Mouse (Mus musculus) hindbrain, embryonic 16.5 days (tissue): Measurements from ENCODE around the gene H2-DMb1. TPM values are rescaled to one million over a fixed set of nuclear protein-coding genes. Genes with fewer than 3 reads are reported as not detected.

Experiments
- ATAC-seq: fragments of 200-750 bp; cut with Nextera tagmentation; 2 replicates; pipeline ENCODE4 v1.8.0; 2017; ENCODE audit warnings: moderate TSS enrichment, moderate library complexity
- H3K27ac ChIP-seq: fragments of 300-500 bp; sonication (generic); 2 replicates; pipeline ENCODE4 v1.5.1; 2014; ENCODE audit warnings: low read depth, mild to moderate bottlenecking, control low read depth, low read length, moderate library complexity
- H3K27me3 ChIP-seq: fragments of 300-500 bp; sonication (generic); replicated peaks from 2 replicates; pipeline ENCODE4 v1.6.1; 2014; ENCODE audit warnings: low read length; ENCODE audit not compliant: control insufficient read depth, insufficient read depth
- H3K36me3 ChIP-seq: fragments of 300-500 bp; sonication (generic); 2 replicates; pipeline ENCODE4 v1.6.1; 2014; ENCODE audit warnings: mild to moderate bottlenecking, low read length, moderate library complexity, mixed read lengths; ENCODE audit not compliant: control insufficient read depth, insufficient read depth
- H3K4me1 ChIP-seq: fragments of 300-500 bp; sonication (generic); 2 replicates; pipeline ENCODE4 v1.6.1; 2014; ENCODE audit warnings: low read depth, low read length; ENCODE audit not compliant: control insufficient read depth, insufficient read depth
- H3K4me2 ChIP-seq: fragments of 300-500 bp; sonication (generic); 2 replicates; pipeline ENCODE4 v1.6.1; 2014; ENCODE audit warnings: mild to moderate bottlenecking, low read length, control low read depth, moderate library complexity
- H3K4me3 ChIP-seq: fragments of 300-500 bp; sonication (generic); 2 replicates; pipeline ENCODE4 v1.5.1; 2014; ENCODE audit warnings: mild to moderate bottlenecking, low read length, control low read depth, moderate library complexity
- H3K9ac ChIP-seq: fragments of 300-500 bp; sonication (generic); 2 replicates; pipeline ENCODE4 v1.6.1; 2014; ENCODE audit warnings: low read depth, mild to moderate bottlenecking, control low read depth, low read length, moderate library complexity
- H3K9me3 ChIP-seq: fragments of 300-500 bp; sonication (generic); 2 replicates; pipeline ENCODE4 v1.6.1; 2014; ENCODE audit warnings: mild to moderate bottlenecking, low read length, moderate library complexity; ENCODE audit not compliant: control insufficient read depth
- WGBS: fragments of 180-500 bp; shearing (Covaris S2); extraction: QIAGEN DNeasy Blood & Tissue Kit; methylation state at CpG from one replicate; pipeline ENCODE4 v1.1.7; 2014; 5-methylcytosine and 5-hydroxymethylcytosine counted together
- polyA plus RNA-seq: library from polyadenylated mRNA; unstranded; fragments of >200 nt; fragmentation: Nextera tagmentation; extraction: Ambion mirVana; gene quantifications from 2 replicates; pipeline ENCODE4 v1.2.1, GENCODE M21; 2015

Gene H2-DMb1
- polyA plus RNA-seq, 1 experiment from 2014 or later, result 0.68 TPM

DNA sequence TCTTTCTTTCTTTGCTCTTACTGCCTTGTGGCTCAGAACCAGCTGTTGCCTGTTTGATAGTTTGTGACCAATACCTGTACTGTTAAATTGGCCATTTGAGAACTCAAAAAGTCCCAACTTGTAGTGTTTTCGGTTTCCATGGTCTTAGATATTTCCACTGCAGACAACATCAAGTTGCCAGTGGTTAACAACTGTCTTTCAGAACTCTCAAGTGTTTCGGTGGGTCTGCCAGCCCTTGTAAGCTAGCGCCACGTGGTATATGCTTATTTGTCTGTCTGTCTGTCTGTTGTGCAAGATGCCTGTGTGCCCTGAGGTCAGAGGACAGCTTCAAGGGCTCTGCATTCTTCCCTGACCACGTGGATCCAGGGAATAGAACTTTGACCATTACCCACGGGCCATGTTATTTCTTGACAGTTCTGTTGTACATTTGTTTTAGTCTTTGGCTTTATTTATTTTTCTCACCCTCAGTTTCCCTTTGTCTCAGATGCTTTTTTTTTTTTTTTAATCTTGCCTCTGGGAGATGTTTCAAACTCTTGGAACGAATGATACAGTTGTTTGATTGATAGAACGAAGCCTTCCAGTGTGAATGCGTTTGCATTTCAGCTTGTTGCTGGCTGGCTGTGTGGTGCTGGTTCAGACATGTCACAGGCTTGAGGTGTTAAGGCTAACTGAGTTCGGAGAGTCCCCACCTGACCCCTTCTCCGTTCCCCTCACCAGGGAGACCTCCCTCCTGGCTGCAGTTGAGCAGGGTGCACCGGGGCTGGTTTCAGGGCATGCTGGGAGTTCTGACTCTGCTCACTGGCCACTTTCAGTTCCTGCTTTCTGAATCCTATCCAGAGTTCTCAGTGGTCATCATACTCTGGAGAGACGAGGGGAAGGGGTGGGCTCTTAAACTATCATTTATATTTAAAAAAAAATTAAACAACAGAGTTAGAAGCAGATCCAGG is 27.3 kb downstream of the H2-DMb1 start:
- 75% methylated on average over 13 of the region's 13 CpGs for WGBS
- H3K4me3 ChIP-seq, result no peak overlapping the region
- ATAC-seq, result no peak

DNA sequence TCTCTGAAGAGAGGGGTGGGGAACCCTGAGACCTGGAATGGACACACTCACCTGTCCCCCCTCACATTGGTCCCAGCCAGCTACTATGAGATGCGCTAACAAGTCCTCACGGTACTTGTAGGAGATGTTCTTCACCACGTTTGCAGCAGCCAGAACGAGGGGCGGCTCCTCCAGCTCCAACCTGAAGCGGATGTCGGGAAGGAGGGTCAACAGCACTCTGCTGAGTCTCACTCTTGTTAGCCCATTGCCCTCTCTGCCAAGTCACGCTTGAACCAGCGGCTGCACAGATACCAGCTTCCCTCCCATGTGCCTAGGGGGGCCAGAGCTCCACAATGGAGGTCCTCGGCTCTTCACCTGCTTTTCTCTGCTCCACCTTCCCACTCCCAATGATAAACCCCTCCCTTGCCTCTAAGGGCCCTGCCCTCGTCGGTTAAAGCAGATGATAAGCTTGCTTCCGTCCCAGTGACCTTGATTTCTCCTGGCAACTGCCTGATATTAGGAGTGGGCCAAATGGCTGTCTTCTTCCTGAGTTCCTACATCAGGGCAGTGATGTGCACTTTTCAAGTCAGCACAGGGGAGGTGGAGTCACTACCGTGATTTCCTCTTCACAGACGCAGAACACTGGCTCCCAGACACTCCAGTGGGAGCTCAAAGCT is 30.8 kb downstream of the H2-DMb1 start:
- Histone ChIP-seq H3K36me3 (no peaks in the 10 kb centered on the region), H3K27me3 (peaks cover 20% of the 10 kb centered on the region), H3K9me3 (no peaks in the 10 kb centered on the region), H3K27ac (no peak overlapping the region), H3K4me2 (no peak overlapping the region), H3K4me1 (peaks cover 12% of the 10 kb centered on the region), H3K4me3 (no peak overlapping the region), H3K9ac (no peak overlapping the region)
- 83% methylated on average over 15 of the region's 15 CpGs for whole genome bisulfite sequencing
- no peak for ATAC-seq

More for the DNA sequence above, 27.3 kb downstream of the H2-DMb1 start:
- Histone ChIP-seq H3K4me2 (no peak overlapping the region), H3K9ac (no peak overlapping the region), H3K36me3 (no peaks in the 10 kb centered on the region), H3K9me3 (no peaks in the 10 kb centered on the region; the same call in none of the 2 replicates), H3K27ac (no peak overlapping the region), H3K27me3 (0 out of 2 replicates have a peak, but pooled peaks cover 2% of the 10 kb centered on the region), H3K4me1 (no peaks in the 10 kb centered on the region)

DNA sequence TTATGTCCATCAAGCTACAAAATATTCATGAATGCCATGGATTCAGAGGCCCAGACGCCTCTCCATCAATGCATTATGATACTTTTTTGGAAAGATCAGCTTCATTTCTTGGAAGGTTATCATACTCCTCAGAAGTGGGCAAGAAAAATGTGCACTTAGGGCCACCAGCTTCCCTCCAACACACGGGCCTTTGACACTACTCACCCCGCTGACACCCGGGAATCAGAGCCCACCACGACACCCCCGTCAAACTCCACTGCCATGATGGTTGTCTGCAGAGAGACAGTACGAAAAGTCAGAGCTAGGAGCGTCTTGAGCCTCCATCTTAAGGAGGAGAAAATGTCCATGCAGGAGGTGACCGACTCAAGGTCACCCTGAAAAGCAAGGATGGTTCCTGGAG is 32.7 kb downstream of the H2-DMb1 start:
- 92% methylated on average over 9 of the region's 9 CpGs for WGBS
- no peak overlapping the region for H3K4me3 ChIP-seq
- no peaks in the 10 kb centered on the region for H3K36me3 ChIP-seq
- H3K4me2 ChIP-seq, result no peak overlapping the region
- H3K27me3 ChIP-seq, result peaks cover 33% of the 10 kb centered on the region
- no peaks in the 10 kb centered on the region for H3K9me3 ChIP-seq
- no peak overlapping the region for H3K27ac ChIP-seq
- no peak overlapping the region for H3K9ac ChIP-seq
- H3K4me1 ChIP-seq, result peaks cover 12% of the 10 kb centered on the region
- ATAC-seq, result no peak

DNA sequence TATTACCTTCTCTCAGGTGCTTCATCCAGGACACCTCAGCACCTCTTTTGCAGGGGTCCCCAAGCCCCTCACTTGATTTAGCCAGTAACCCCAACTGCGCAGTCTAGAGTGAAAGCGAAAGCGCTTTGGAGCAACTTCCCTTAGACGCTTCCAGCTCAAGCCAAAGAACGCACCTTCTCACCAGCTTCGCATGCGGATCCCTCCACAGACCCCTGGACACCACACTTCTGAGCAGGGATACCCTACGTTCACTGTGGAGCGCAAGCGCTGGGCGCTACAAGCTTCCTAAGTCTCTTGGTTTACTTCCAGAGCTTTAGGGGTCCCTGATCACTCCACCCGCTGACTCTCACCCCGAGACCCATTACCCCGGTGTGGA is 34.0 kb downstream of the H2-DMb1 start:
- WGBS, result 3% methylated on average over 14 of the region's 14 CpGs
- peak overlapping the region; percentile 54 for H3K4me3 ChIP-seq
- H3K36me3 ChIP-seq, result no peaks in the 10 kb centered on the region
- H3K9me3 ChIP-seq, result no peaks in the 10 kb centered on the region
- peak overlapping the region; percentile 94 for H3K4me2 ChIP-seq
- H3K27ac ChIP-seq, result no peak overlapping the region
- peak; percentile 71 for ATAC-seq
- peaks cover 12% of the 10 kb centered on the region for H3K4me1 ChIP-seq
- peak overlapping the region; percentile 68 for H3K9ac ChIP-seq
- peaks cover 38% of the 10 kb centered on the region for H3K27me3 ChIP-seq

DNA sequence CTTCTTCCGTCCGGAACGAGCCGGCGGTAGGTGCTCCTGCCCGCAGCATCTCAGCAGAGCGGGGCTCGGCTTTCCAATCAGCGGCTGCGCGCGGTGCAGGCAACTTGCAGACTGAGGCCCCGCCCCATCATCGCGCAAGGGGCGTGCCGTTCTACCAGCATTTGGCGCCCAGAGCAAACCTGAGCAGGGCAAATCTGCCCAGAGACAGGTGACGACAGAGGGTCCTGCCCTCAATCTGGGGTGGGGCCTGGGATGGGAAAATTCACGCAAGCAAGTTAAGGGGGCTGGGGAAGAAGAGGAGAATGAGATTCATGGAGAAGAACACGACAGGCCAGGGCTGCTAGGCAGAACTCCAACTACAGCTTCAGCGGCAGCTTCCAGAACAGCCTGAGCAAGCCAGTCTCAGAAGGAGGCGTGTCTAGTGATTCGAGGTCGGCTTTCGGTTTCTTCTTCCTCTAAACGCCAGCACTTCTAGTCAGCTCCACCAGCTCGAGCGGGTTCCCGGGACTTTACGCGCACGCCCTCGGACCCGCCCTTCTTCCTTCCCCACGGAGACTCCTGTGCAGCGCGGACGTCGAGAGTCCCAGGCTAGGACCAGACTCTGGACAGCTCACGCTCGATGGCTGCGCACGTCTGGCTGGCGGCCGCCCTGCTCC is 34.5 kb downstream of the H2-DMb1 start, which contains the start of the genes Tap1 and Psmb9:
Gene Tap1, plus strand, starts transcription at position 293 of the 656 bp plus-strand sequence.
Gene Psmb9, minus strand, starts transcription at position 504 of the 656 bp plus-strand sequence.
- peak; percentile 97 for ATAC-seq
- Histone ChIP-seq H3K9me3 (no peaks in the 10 kb centered on the region), H3K4me3 (peak within 1 kb of the TSS; percentile 54), H3K36me3 (no peaks in the 10 kb centered on the region), H3K9ac (peak within 1 kb of the TSS; percentile 68), H3K27ac (peak within 1 kb of the TSS; percentile 39; the same call in 1 of the 2 replicates), H3K4me2 (peak within 1 kb of the TSS; percentile 94), H3K4me1 (peaks cover 12% of the 10 kb centered on the region), H3K27me3 (peaks cover 38% of the 10 kb centered on the region)
- WGBS, result under 1% methylated on average over 46 of the region's 46 CpGs

DNA sequence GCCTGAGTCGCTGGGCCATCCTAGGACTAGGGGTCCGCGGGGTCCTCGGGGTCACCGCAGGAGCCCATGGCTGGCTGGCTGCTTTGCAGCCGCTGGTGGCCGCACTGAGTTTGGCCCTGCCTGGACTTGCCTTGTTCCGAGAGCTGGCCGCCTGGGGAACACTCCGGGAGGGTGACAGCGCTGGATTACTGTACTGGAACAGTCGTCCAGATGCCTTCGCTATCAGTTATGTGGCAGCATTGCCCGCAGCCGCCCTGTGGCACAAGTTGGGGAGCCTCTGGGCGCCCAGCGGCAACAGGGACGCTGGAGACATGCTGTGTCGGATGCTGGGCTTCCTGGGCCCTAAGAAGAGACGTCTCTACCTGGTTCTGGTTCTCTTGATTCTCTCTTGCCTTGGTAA is 35.1 kb downstream of the H2-DMb1 start:
- Histone ChIP-seq H3K4me2 (peak overlapping the region; percentile 94), H3K9ac (peak overlapping the region; percentile 68), H3K36me3 (no peaks in the 10 kb centered on the region), H3K4me1 (peaks cover 12% of the 10 kb centered on the region), H3K27ac (no peak overlapping the region), H3K4me3 (peak overlapping the region; percentile 54), H3K9me3 (no peaks in the 10 kb centered on the region), H3K27me3 (peaks cover 43% of the 10 kb centered on the region)
- no peak for ATAC-seq
- 3% methylated on average over 20 of the region's 20 CpGs for WGBS

DNA sequence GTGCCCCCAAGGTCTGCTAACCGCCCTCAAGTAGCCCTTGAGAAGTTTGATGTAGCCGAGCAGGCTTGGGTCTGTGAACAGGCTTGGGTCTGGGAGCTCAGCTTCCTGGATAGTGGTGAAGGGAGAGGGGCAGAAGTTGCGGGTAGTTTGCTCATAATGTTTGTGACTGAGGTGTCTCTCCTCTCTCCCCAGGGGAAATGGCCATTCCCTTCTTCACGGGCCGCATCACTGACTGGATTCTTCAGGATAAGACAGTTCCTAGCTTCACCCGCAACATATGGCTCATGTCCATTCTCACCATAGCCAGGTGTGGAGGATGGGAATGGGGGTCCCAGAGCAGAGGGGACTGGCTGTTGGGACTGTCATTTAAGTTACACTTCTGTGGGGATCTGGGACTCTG is 36.1 kb downstream of the H2-DMb1 start:
- Histone ChIP-seq H3K4me1 (peaks cover 12% of the 10 kb centered on the region), H3K4me2 (no peak overlapping the region), H3K9ac (no peak overlapping the region), H3K9me3 (no peaks in the 10 kb centered on the region), H3K4me3 (no peak overlapping the region), H3K27me3 (peaks cover 48% of the 10 kb centered on the region), H3K36me3 (no peaks in the 10 kb centered on the region), H3K27ac (no peak overlapping the region)
- ATAC-seq, result no peak
- WGBS, result 80% methylated on average over 6 of the region's 6 CpGs

DNA sequence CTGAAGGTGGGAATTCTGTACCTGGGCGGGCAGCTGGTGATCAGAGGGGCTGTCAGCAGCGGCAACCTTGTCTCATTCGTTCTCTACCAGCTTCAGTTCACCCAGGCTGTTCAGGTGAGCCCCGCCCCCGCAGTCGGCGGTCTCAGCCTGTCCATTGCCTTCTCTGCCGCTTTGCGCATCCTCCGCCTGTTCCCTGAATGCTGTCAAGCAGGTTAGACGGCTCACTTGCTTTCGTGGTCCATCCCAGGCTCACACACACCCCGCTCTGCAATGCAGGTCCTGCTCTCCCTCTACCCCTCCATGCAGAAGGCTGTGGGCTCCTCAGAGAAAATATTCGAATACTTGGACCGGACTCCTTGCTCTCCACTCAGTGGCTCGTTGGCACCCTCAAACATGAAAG is 40.0 kb downstream of the H2-DMb1 start:
- H3K4me3 ChIP-seq, result no peak overlapping the region
- no peak for ATAC-seq
- H3K4me1 ChIP-seq, result peaks cover 8% of the 10 kb centered on the region
- no peak overlapping the region for H3K4me2 ChIP-seq
- H3K9me3 ChIP-seq, result no peaks in the 10 kb centered on the region
- 28% methylated on average over 16 of the region's 16 CpGs for WGBS
- no peak overlapping the region for H3K27ac ChIP-seq
- no peaks in the 10 kb centered on the region for H3K36me3 ChIP-seq
- no peak overlapping the region for H3K9ac ChIP-seq
- peaks cover 60% of the 10 kb centered on the region for H3K27me3 ChIP-seq
